Mouse (Mus musculus) common myeloid progenitor, adult 5-6 weeks (primary cell): ENCODE data around the gene Mrps9. TPM values are rescaled to one million over a fixed set of nuclear protein-coding genes. Genes with fewer than 3 reads are reported as not detected.

Experiments used
- ATAC-seq: replicated peaks from 2 replicates; pipeline ENCODE4 v1.8.0; 2016; ENCODE audit warnings: low read depth, mild to moderate bottlenecking, moderate TSS enrichment, inconsistent platforms; ENCODE audit not compliant: poor library complexity, severe bottlenecking
- total RNA-seq: library from RNA; stranded (forward); fragments of 200-1000, 187-1606 nt; gene quantifications from 2 replicates; pipeline ENCODE4 v1.2.3, GENCODE M21; 2017

Mrps9 gene
- total RNA-seq, 1 experiment from 2014 or later: 74.1 TPM

DNA sequence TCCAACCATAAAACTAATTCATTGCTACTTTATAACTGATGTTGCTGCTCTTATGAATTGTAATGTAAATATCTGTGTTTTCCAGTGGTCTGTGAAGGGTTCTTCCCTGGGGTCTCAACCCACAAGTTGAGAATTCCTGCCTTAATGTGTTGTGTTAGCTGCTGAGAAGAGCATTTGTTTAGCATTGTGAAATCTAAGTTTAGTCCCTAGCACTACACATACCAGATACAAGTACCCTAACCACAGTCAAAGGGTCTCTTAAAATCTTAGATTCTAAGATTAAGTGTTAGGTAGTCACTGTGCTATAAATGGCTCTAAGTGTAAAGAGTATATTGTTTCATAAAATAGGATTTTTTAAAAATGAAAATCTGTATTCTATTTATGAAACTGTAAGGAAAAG, 43.7 kb downstream of the Mrps9 start:
- ATAC-seq: no peak

DNA sequence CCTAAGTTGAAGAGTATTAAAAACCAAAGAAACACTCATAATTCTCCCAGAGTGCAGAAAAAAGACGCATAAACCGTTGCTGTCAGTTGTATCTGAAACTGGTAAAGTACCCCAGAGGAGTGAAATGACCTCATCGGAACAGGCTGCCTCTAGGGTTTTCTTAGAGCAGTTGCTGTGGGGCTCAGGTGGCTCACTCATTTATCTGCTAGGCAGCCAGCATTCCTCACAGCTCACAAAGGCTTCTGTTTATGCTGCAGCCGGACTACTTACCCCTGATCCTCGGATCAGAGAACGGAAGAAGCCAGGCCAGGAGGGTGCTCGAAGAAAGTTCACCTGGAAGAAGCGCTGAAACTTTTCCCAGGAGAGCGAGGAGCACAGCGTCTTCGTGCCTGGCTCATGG, 54.1 kb downstream of the Mrps9 start:
- ATAC-seq: no peak

DNA sequence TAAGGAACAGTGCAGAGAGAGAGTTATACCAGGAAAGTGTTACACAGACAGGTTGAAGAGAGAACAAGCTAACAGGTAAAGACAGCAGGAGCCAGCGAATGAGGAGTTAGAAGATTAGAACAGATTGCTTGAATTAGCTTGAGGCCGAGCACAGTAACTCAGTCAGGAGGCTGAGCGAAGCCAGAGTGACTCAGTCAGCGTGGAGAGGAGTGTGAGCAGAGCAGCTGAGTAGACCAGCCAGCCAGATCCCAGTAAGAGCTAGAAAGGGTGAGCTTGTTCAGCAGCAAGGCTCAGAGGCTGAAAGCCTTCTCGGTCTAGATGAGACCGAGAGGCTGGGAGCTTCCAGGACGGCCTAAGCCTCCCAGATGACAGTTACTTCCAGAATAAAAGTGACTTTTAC, 55.7 kb downstream of the Mrps9 start:
- ATAC-seq: no peak

DNA sequence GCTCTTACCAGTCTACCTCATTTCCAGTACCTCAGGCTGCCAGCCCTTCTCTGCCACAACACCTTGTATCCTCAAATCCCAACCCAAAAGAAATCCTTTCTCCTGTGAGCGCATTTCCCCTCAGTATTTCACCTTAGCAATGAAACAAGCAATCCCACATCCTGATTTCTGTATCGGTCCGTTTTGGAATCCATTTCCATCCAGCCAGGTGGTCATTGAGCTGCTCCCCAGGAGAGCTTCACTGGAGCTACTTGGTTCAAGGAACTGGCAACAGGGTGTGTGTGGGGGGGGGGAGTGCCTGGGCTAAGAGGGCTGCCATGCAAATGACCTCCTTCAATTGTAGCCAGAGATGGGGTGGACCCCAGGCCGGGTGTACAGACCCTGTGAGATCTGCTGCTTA, 56.1 kb downstream of the Mrps9 start:
- ATAC-seq: no peak

DNA sequence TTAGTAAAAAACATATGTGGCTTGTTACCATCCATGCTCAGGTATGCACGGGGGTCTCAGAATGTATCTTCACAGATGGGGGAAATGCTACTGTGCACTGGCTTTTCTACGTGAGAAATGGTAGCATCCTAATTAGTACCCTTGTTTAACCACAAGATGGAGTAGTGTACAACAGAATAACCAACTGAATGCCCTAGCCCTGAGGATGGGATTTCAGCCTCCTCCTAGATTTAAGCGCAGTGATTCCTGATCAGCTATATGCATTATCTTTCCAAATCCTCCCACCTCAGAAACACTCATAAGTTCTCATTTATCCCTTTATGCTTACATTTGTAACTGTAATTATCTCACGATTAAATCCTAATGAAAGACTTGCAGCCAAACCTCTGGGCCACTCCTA, 64.0 kb downstream of the Mrps9 start:
- ATAC-seq: peak; percentile 82

DNA sequence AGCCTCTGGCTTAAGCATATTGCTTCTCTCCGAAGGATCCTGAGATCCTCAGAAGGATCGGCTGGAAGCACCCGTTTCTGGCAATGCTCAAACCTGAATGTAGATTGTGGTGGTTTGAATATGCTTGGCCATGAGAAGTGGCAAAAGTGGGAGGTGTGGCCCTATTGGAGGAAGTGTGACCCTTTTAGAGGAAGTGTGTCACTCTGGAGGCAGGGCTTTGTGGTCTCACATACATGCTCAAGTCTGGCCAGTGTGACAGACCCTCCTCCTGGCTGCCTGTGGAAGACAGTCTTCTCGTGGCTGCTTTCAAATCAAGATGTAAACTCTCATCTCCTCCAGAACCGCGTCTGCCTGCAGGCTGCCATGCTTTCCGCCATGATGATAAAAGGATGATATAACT, 65.7 kb downstream of the Mrps9 start:
- ATAC-seq: peak; percentile 79

DNA sequence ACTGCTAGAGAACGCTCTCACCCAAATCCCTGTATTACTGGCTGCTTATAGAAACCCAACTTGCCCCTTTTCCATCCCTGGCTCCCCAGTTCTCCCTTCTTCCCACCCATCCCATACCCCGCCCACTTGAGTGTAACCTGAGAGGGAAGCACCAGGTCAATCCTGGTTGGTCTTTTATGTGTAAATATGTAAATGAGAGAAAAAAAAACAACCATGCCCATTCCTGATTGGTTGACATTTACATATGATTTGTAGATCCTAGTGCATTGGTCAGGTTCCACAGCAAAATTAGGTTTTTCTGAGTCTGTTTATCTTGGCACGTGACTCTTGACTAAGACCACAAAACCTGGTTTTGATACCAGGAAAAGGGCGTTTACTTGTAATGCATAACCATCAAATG, 66.9 kb downstream of the Mrps9 start:
- no peak for ATAC-seq

DNA sequence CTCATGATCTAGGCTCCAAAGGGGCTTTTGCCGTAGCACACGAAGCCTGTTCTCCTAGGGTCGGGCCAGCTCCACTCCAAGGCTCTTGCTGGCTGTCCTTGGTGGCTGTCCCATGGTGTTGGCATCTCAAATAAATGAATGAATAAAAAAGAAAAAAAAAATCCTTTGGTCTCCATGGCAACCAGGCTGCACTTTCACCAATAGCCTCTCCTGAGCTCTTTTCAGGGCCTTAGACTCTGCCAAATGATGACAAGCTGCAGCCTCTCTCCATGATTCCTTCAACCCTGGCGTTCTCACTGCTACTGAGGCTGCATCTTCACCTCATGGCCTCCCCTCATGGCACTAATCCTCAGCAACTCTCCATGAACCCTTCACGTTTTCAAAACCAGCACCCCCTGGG, 72.9 kb downstream of the Mrps9 start:
- ATAC-seq: no peak

DNA sequence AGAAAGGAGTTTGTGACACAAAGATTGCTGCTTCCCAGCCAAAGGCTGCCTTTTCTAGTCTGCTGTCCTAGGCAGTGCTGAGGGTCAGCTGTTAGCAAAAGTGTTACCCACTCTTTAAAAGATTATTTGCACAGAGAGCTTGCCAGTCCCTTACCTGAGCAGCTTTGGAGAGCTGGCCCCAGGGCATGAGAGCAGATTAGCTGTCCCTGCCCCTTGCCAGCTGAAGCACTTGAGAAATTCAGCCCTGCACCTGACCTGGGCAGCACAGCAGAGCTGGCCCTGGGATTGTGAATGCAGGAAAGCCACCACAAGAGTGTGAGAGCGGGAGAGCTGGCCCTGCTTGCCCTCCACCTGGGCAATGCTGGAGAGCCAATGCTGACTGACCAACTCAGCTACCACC, 82.6 kb downstream of the Mrps9 start:
- no peak for ATAC-seq

DNA sequence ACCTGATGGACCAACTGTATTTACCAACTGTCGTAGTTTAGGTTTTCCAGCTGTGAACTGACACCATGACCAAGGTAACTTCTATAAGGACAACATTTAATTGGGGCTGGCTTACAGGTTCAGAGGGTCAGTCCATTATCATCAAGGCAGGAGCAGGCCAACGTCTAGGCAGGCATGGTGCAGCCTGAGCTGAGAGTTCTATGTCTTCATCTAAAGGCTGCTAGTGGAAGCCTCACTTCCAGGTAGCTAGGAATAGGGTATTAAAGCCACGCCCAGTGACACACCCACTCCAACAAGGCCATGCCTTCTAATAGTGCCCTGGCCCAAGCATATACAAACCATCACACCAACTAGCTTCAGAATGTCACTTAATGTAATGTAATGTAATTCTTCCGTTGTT, 97.5 kb downstream of the Mrps9 start:
- no peak for ATAC-seq

DNA sequence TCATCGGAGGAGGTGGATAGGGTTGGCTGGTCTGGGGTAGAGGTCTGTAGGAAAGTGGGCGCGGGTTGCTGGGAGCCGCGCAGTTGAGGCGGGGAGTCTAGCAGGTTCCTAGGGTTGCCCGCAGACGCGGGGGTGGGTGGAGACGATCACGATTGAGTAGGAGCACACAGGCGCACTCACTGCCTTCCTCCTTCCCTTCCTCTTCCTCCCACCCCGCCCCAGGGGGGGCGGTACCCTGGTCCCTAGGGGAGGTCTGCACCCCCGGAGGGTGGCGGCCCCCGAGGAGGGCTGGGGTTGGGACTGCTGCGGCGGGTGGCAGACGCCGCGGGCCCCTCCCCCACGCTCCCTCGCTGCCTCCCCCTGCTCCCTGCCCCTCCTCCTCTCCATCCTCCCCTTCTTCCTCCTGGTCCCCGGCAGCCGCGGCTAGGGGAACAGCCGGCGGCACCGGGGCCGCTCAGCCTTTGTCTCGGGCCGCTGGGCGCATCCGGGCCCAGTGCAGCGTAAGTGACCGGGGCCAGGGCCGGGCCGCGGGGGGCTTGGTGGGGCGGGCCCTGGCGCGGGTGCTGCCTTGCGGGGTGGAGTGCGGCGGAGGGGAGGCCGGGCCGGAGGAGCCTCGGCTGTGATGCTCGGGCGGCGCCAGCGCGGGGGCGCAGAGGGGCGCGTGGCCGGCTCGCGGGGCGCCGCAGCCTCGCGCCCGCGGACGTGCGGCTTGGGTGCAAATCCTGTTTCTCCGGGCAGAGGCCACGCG, 101.9 kb downstream of the Mrps9 start, which contains the start of gene Gpr45:
Gene Gpr45 (plus strand): TSS at position 139 of the 748 bp plus-strand sequence.
- peak; percentile 89 for ATAC-seq

DNA sequence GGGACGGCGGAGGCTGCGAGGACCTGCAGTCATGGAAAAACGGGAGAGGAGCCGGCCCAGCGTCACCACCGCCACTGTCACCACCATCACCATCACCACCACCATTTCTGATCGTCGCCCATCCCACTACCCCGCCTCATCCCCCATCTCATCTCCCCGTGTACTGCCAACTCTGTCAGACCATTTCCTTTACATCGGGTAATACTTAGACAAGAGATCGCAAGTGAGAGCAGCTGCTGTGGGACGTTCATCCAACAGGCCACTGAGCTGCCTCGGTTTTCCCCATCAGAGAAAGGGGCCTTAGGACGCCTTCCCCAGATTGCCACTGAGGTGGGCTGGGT, 102.4 kb downstream of the Mrps9 start:
- ATAC-seq: no peak

Other genes starting within 250 kb of the Mrps9 start
- gene Pou3f3, start 155.5 kb upstream of the Mrps9 start, total RNA-seq: not detected in 2 replicates
- gene Gpr45, start 101.6 kb downstream of the Mrps9 start, total RNA-seq: 2.1 and 2.7 TPM in 2 replicates
- gene Tgfbrap1, start 247.4 kb downstream of the Mrps9 start, total RNA-seq: 10.1 and 12.8 TPM in 2 replicates
- 21.3 and 26.4 TPM in 2 replicates for gene AI597479, start 247.5 kb downstream of the Mrps9 start, total RNA-seq